Mouse (Mus musculus) embryonic facial prominence, embryonic 15.5 days (tissue): ENCODE data around the gene A930004D18Rik. TPM values are rescaled to one million over a fixed set of nuclear protein-coding genes. Genes with fewer than 3 reads are reported as not detected.

Experiments used
- ATAC-seq: fragments of 200-750 bp; cut with Nextera tagmentation; 2 replicates; pipeline ENCODE4 v1.8.0; 2017; ENCODE audit warnings: low read depth, moderate TSS enrichment; ENCODE audit not compliant: insufficient number of reproducible peaks, low FRiP score, low TSS enrichment
- H3K27ac ChIP-seq: fragments of 300-500 bp; sonication (generic); replicated peaks from 2 replicates; pipeline ENCODE4 v1.5.1; 2015; ENCODE audit warnings: mild to moderate bottlenecking, inconsistent platforms
- H3K27me3 ChIP-seq: fragments of 300-500 bp; sonication (generic); 2 replicates; pipeline ENCODE4 v1.6.1; 2015; ENCODE audit warnings: inconsistent platforms
- H3K36me3 ChIP-seq: fragments of 300-500 bp; sonication (generic); 2 replicates; pipeline ENCODE4 v1.6.1; 2015; ENCODE audit warnings: mild to moderate bottlenecking, inconsistent platforms
- H3K4me1 ChIP-seq: fragments of 300-500 bp; sonication (generic); 2 replicates; pipeline ENCODE4 v1.6.1; 2015; ENCODE audit warnings: inconsistent platforms
- H3K4me2 ChIP-seq: fragments of 300-500 bp; sonication (generic); replicated peaks from 2 replicates; pipeline ENCODE4 v1.6.1; 2015; ENCODE audit warnings: mild to moderate bottlenecking, inconsistent platforms
- H3K4me3 ChIP-seq: fragments of 300-500 bp; sonication (generic); replicated peaks from 2 replicates; pipeline ENCODE4 v1.5.1; 2015; ENCODE audit warnings: mild to moderate bottlenecking, inconsistent platforms
- H3K9ac ChIP-seq: fragments of 300-500 bp; sonication (generic); 2 replicates; pipeline ENCODE4 v1.6.1; 2015; ENCODE audit warnings: inconsistent platforms
- H3K9me3 ChIP-seq: fragments of 300-500 bp; sonication (generic); replicated peaks from 2 replicates; pipeline ENCODE4 v1.6.1; 2016; ENCODE audit warnings: inconsistent platforms
- WGBS: fragments of 180-500 bp; shearing (Covaris S2); methylation state at CpG from one replicate; pipeline ENCODE4 v1.1.7; 2015; 5-methylcytosine and 5-hydroxymethylcytosine counted together
- polyA plus RNA-seq: library from polyadenylated mRNA; unstranded; fragments of >200 nt; fragmentation: Nextera tagmentation; extraction: Ambion mirVana; gene quantifications from 2 replicates; pipeline ENCODE4 v1.2.1, GENCODE M21; 2015

A930004D18Rik gene
- polyA plus RNA-seq, 1 experiment from 2014 or later = 13.7 TPM

GRCm38 (mm10) chr2:18032538-18032895 is 5.0 kb downstream of the A930004D18Rik start:
- no peak overlapping the region for H3K4me3 ChIP-seq
- 63% methylated on average over 5 of the region's 5 CpGs for WGBS
- ATAC-seq = no peak
- H3K9me3 ChIP-seq = no peaks in the 10 kb centered on the region
- no peaks in the 10 kb centered on the region for H3K36me3 ChIP-seq
- H3K4me1 ChIP-seq = peaks cover 17% of the 10 kb centered on the region
- H3K9ac ChIP-seq = no peak overlapping the region
- 0 out of 2 replicates have a peak overlapping the region, but pooled peaks have one; percentile 89 for H3K4me2 ChIP-seq
- H3K27ac ChIP-seq = no peak overlapping the region
- no peaks in the 10 kb centered on the region for H3K27me3 ChIP-seq

GRCm38 (mm10) chr2:18031831-18032537 is 5.6 kb downstream of the A930004D18Rik start:
- H3K27ac ChIP-seq = no peak overlapping the region
- peak overlapping the region; percentile 44 for H3K4me3 ChIP-seq
- peaks cover 20% of the 10 kb centered on the region for H3K4me1 ChIP-seq
- peak overlapping the region; percentile 89 for H3K4me2 ChIP-seq
- H3K36me3 ChIP-seq = no peaks in the 10 kb centered on the region
- no peaks in the 10 kb centered on the region for H3K9me3 ChIP-seq
- no peaks in the 10 kb centered on the region for H3K27me3 ChIP-seq
- 5% methylated on average over 34 of the region's 34 CpGs for WGBS
- no peak for ATAC-seq
- peak overlapping the region; percentile 54 for H3K9ac ChIP-seq

GRCm38 (mm10) chr2:18031271-18031821 is 6.2 kb downstream of the A930004D18Rik start:
- peak overlapping the region; percentile 54 for H3K9ac ChIP-seq
- peak overlapping the region; percentile 44 for H3K4me3 ChIP-seq
- peaks cover 26% of the 10 kb centered on the region for H3K4me1 ChIP-seq
- no peak overlapping the region for H3K27ac ChIP-seq
- H3K27me3 ChIP-seq = no peaks in the 10 kb centered on the region
- peak overlapping the region; percentile 89 for H3K4me2 ChIP-seq
- no peaks in the 10 kb centered on the region for H3K36me3 ChIP-seq
- H3K9me3 ChIP-seq = no peaks in the 10 kb centered on the region
- no peak for ATAC-seq
- WGBS = 13% methylated on average over 26 of the region's 26 CpGs

- Histone ChIP-seq H3K4me3 (no peak overlapping the region), H3K36me3 (no peaks in the 10 kb centered on the region), H3K9me3 (no peaks in the 10 kb centered on the region), H3K4me1 (peaks cover 33% of the 10 kb centered on the region), H3K4me2 (no peak overlapping the region), H3K9ac (no peak overlapping the region), H3K27ac (no peak overlapping the region), H3K27me3 (no peaks in the 10 kb centered on the region)
- no peak for ATAC-seq
- WGBS = 71% methylated on average over 8 of the region's 8 CpGs
Measured at GRCm38 (mm10) chr2:18030581-18030980, 7.0 kb downstream of the A930004D18Rik start.

GRCm38 (mm10) chr2:18029656-18030055 is 7.9 kb downstream of the A930004D18Rik start:
- no peaks in the 10 kb centered on the region for H3K27me3 ChIP-seq
- no peak overlapping the region for H3K27ac ChIP-seq
- no peak overlapping the region for H3K4me2 ChIP-seq
- ATAC-seq = no peak
- H3K4me3 ChIP-seq = no peak overlapping the region
- no peaks in the 10 kb centered on the region for H3K9me3 ChIP-seq
- no peaks in the 10 kb centered on the region for H3K36me3 ChIP-seq
- WGBS = 84% methylated on average over 7 of the region's 7 CpGs
- peaks cover 35% of the 10 kb centered on the region for H3K4me1 ChIP-seq
- no peak overlapping the region for H3K9ac ChIP-seq

- peak overlapping the region; percentile 68 for H3K4me3 ChIP-seq
- H3K27ac ChIP-seq = peak overlapping the region; percentile 96
- peak overlapping the region; percentile 99 for H3K4me2 ChIP-seq
- peaks cover 35% of the 10 kb centered on the region for H3K4me1 ChIP-seq
- no peaks in the 10 kb centered on the region for H3K36me3 ChIP-seq
- peak overlapping the region; percentile 76 for H3K9ac ChIP-seq
- no peaks in the 10 kb centered on the region for H3K9me3 ChIP-seq
- ATAC-seq = peak; percentile 81
- WGBS = under 1% methylated on average over 61 of the region's 61 CpGs
- no peaks in the 10 kb centered on the region for H3K27me3 ChIP-seq
Measured at GRCm38 (mm10) chr2:18028140-18029021, 9.2 kb downstream of the A930004D18Rik start.

- ATAC-seq = peak; percentile 89
- Histone ChIP-seq H3K9ac (peak overlapping the region; percentile 76), H3K4me2 (peak overlapping the region; percentile 99), H3K9me3 (no peaks in the 10 kb centered on the region), H3K27me3 (no peaks in the 10 kb centered on the region), H3K4me1 (peaks cover 34% of the 10 kb centered on the region), H3K36me3 (no peaks in the 10 kb centered on the region), H3K4me3 (peak overlapping the region; percentile 68), H3K27ac (peak overlapping the region; percentile 96)
- WGBS = 0% methylated on average over 44 of the region's 44 CpGs
Measured at GRCm38 (mm10) chr2:18027448-18028139, 9.9 kb downstream of the A930004D18Rik start.

- Histone ChIP-seq H3K4me3 (peak overlapping the region; percentile 68), H3K4me2 (peak overlapping the region; percentile 99), H3K9ac (peak overlapping the region; percentile 26), H3K27ac (peak overlapping the region; percentile 60), H3K27me3 (no peaks in the 10 kb centered on the region), H3K4me1 (peaks cover 22% of the 10 kb centered on the region), H3K9me3 (no peaks in the 10 kb centered on the region), H3K36me3 (no peaks in the 10 kb centered on the region)
- ATAC-seq = peak; percentile 15; the same call in 1 of the 2 replicates
- under 1% methylated on average over 44 of the region's 44 CpGs for WGBS
Measured at GRCm38 (mm10) chr2:18026116-18026947, 11.2 kb downstream of the A930004D18Rik start.

- peak overlapping the region; percentile 99 for H3K4me2 ChIP-seq
- ATAC-seq = no peak
- peak overlapping the region; percentile 68 for H3K4me3 ChIP-seq
- no peaks in the 10 kb centered on the region for H3K36me3 ChIP-seq
- H3K9ac ChIP-seq = peak overlapping the region; percentile 26; the same call in 1 of the 2 replicates
- peak overlapping the region; percentile 60 for H3K27ac ChIP-seq
- H3K27me3 ChIP-seq = no peaks in the 10 kb centered on the region
- 3% methylated on average over 14 of the region's 14 CpGs for WGBS
- no peaks in the 10 kb centered on the region for H3K9me3 ChIP-seq
- H3K4me1 ChIP-seq = peaks cover 18% of the 10 kb centered on the region
Measured at GRCm38 (mm10) chr2:18025781-18026115, 11.8 kb downstream of the A930004D18Rik start.

- H3K4me2 ChIP-seq = peak overlapping the region; percentile 99; the same call in 1 of the 2 replicates
- no peaks in the 10 kb centered on the region for H3K9me3 ChIP-seq
- no peak overlapping the region; the same call in 1 of the 2 replicates for H3K4me3 ChIP-seq
- ATAC-seq = no peak
- whole genome bisulfite sequencing = 65% methylated on average over 5 of the region's 5 CpGs
- H3K9ac ChIP-seq = no peak overlapping the region
- no peaks in the 10 kb centered on the region for H3K36me3 ChIP-seq
- H3K27me3 ChIP-seq = no peaks in the 10 kb centered on the region
- H3K4me1 ChIP-seq = peaks cover 18% of the 10 kb centered on the region
- H3K27ac ChIP-seq = no peak overlapping the region
Measured at GRCm38 (mm10) chr2:18025116-18025515, 12.4 kb downstream of the A930004D18Rik start.
